Mouse (Mus musculus): Measurements from ENCODE around the gene Igfbp6.

DNA sequence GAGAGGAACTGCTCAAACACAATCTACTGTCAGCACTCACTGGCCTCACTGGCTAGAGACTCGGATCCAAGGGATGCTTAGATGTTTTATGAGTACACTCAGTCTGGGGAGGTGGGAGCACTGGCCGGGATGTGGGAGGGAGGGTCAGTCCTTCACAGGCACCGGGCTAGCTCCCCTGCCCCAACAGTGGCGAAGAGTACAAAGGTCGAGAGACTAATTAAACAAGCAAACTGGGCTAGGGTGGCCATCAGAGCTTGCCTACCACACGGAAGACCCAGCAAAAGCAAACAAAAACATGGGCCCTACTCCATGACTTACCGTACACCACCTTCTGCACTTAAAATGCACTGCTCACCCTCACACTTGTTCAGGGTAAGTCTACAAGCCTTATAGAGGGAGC is 47.5 kb downstream of the Igfbp6 start:
- no peak for TF ChIP-seq POLR2AphosphoS5 (IDR thresholded peaks at IDR 0.05; ENCODE audit: insufficient replicate concordance, low read depth, low read length)
- no peak for TF ChIP-seq CTCF (IDR thresholded peaks at IDR 0.05; ENCODE audit: low read depth, low read length)
- TF ChIP-seq GATA1 (IDR thresholded peaks at IDR 0.05; ENCODE audit: borderline replicate concordance, low read length), result no peak

All from G1E (cell line).